Mouse (Mus musculus): Measurements from ENCODE around the gene Nr2f6. TPM values are rescaled to one million over a fixed set of nuclear protein-coding genes. Genes with fewer than 3 reads are reported as not detected.
A peak's percentile ranks its signal among the peaks of the same experiment; 100 is the strongest.

The Nr2f6 gene
- polyA plus RNA-seq, 1 experiment from 2014 or later: 68.9 TPM

DNA sequence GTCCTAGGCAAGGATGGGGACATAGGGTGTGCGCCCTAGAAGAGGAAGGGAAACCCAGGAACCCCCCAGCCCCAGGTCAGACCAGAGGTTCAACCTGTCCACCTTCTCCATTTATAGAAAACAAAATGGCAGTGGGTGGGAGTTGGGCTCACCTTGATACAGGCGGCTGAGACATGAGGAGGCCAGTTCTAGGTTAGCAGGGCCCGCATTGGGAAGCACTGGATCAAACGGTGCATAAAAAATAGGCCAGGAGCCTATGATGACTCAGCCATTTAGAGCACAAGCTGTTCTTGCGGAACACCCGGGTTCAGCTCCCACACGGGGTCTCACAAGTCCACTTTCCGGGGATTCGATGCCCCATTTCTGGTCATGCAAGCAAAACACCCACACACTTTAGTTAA, 23.2 kb upstream of the Nr2f6 start:
- DNase-seq (ENCODE audit: low spot score) (no peak), ATAC-seq (ENCODE audit: insufficient number of reproducible peaks, low FRiP score, low TSS enrichment, low read depth) (no peak)
- 87% methylated on average over 9 of the region's 9 CpGs for WGBS
- Histone ChIP-seq H3K36me3 (ENCODE audit: control insufficient read depth, insufficient read depth, low read length) (peaks cover 10% of the 10 kb centered on the region; the same call in 1 of the 2 replicates), H3K9ac (ENCODE audit: low read length) (no peak overlapping the region), H3K4me3 (ENCODE audit: low read depth, low read length) (0 out of 2 replicates have a peak overlapping the region, but pooled peaks have one; percentile 81), H3K4me2 (ENCODE audit: low read depth, severe bottlenecking) (peak overlapping the region; percentile 93; the same call in 1 of the 2 replicates), H3K27me3 (ENCODE audit: control insufficient read depth, insufficient read depth, low read length) (no peaks in the 10 kb centered on the region), H3K27ac (replicated peaks; ENCODE audit: low read depth, low read length) (no peak overlapping the region), H3K4me1 (ENCODE audit: control insufficient read depth, insufficient read depth, low read length) (peaks cover 4% of the 10 kb centered on the region; the same call in 1 of the 2 replicates), H3K9me3 (ENCODE audit: control insufficient read depth, low read length) (no peaks in the 10 kb centered on the region)

DNA sequence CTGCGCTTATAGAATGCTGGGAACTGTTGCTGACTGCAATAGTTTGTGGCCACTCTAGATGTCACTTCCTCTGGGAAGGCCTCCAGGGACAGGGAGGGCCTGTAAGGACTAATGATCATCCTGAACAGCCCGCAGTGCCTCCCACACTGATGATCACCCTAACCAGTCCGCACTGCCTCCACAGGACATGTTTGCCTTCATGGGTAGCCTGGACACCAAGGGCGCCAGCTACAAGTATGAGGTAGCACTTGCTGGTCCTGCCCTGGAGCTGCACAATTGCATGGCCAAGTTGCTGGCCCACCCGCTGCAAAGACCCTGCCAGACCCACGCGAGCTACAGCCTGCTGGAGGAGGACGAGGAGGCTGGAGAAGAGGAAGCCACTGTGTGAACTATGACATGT, 22.3 kb upstream of the Nr2f6 start:
- Histone ChIP-seq H3K4me3 (ENCODE audit: low read depth, low read length) (no peak overlapping the region), H3K36me3 (ENCODE audit: control insufficient read depth, insufficient read depth, low read length) (peaks cover 7% of the 10 kb centered on the region; the same call in 1 of the 2 replicates), H3K9me3 (ENCODE audit: control insufficient read depth, low read length) (no peaks in the 10 kb centered on the region), H3K27me3 (ENCODE audit: control insufficient read depth, insufficient read depth, low read length) (no peaks in the 10 kb centered on the region), H3K9ac (ENCODE audit: low read length) (no peak overlapping the region), H3K4me2 (ENCODE audit: low read depth, severe bottlenecking) (no peak overlapping the region), H3K4me1 (ENCODE audit: control insufficient read depth, insufficient read depth, low read length) (peaks cover 4% of the 10 kb centered on the region; the same call in 1 of the 2 replicates), H3K27ac (replicated peaks; ENCODE audit: low read depth, low read length) (no peak overlapping the region)
- 93% methylated on average over 8 of the region's 8 CpGs for WGBS
- DNase-seq (ENCODE audit: low spot score) (no peak), ATAC-seq (ENCODE audit: insufficient number of reproducible peaks, low FRiP score, low TSS enrichment, low read depth) (no peak)

DNA sequence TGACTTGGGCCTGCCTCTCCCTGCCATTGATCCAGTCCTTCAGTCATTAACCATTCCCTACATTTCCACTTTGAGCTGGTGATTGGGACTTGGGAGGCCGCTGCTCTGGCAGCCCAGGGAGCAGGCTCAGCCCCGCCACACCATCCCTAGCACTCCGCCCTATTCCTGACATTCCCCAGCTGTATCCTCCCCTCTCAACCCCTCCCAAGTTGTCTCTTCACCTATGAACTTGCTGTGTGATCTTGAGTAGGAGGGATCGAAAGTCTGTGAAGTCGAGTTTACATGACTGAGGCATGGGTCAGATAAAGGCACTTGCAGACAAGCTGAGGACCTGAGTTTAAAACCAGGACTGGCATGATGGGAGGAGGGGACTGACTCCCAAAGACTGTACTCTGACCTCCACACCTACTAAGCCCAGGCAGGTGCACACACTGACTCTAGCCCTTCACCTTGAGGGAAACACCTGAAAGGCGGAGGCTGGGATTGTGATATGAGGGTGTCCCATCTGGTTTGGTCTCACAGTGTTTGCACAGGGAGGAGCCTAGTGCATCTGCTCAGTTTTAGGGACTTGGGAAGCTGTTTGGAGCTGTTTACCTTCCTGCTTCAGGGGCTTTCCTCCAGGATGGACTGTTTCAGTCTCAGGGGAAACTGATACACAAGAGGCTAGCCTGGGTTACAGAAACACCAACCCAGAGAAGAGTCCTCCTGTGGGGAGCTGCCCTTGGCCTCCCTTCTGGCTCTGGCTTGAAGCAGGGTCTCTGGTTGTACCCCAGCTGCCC, 21.5 kb upstream of the Nr2f6 start:
- H3K9me3 ChIP-seq (ENCODE audit: control insufficient read depth, low read length): no peaks in the 10 kb centered on the region
- H3K27me3 ChIP-seq (ENCODE audit: control insufficient read depth, insufficient read depth, low read length): no peaks in the 10 kb centered on the region
- H3K9ac ChIP-seq (ENCODE audit: low read length): no peak overlapping the region
- peaks cover 4% of the 10 kb centered on the region; the same call in 1 of the 2 replicates for H3K4me1 ChIP-seq (ENCODE audit: control insufficient read depth, insufficient read depth, low read length)
- no peak overlapping the region for H3K4me2 ChIP-seq (ENCODE audit: low read depth, severe bottlenecking)
- H3K4me3 ChIP-seq (ENCODE audit: low read depth, low read length): no peak overlapping the region
- no peak for DNase-seq (ENCODE audit: low spot score)
- peaks cover 6% of the 10 kb centered on the region; the same call in 1 of the 2 replicates for H3K36me3 ChIP-seq (ENCODE audit: control insufficient read depth, insufficient read depth, low read length)
- 84% methylated on average over 6 of the region's 6 CpGs for WGBS
- H3K27ac ChIP-seq (replicated peaks; ENCODE audit: low read depth, low read length): no peak overlapping the region
- no peak for ATAC-seq (ENCODE audit: insufficient number of reproducible peaks, low FRiP score, low TSS enrichment, low read depth)

DNA sequence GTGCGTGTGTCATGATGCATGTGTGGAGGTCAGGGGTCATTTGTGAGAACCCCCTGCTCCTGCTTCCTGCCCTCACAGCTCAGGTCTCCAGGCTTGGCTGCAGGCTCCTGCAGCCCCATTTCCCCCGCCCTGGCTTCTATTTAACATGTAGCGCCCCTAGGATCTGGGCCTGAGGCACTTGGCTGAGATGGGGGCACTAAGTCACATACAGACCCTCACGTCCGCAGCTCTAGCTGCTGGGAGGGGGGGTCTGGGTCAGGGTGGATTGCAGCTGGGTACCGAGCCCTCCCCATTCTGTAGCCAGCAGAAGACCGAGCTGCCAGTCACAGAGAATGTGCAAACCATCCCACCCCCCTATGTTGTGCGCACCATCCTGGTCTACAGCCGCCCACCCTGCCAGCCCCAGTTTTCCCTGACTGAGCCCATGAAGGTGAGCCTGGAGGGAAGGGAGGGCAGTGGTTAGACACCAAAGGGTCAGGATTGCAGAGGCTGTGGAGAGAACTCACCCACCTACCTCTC, 20.7 kb upstream of the Nr2f6 start:
- no peak for DNase-seq (ENCODE audit: low spot score)
- H3K36me3 ChIP-seq (ENCODE audit: control insufficient read depth, insufficient read depth, low read length): peaks cover 4% of the 10 kb centered on the region; the same call in 1 of the 2 replicates

DNA sequence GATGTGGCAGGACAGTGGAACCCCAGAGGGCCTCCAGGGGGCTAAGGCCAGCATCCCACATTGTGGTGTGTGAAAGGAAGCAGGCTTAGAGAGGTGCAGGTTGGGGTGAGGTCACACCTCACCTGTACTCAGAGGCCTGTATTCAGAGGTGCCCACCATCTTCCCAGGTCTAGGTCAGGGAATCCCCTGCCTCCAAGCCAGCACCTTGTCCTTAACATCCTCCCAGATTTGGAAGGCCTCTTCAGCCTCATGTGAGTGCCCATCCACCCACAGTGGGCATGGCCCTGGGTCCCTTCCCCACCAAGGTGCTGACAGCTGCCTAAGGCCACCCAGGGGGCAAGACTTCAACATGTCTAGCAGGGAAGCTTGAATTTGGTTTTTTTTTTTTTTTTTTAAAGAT, 19.7 kb upstream of the Nr2f6 start:
- H3K4me2 ChIP-seq (ENCODE audit: low read depth, severe bottlenecking): no peak overlapping the region
- peaks cover 4% of the 10 kb centered on the region; the same call in 1 of the 2 replicates for H3K36me3 ChIP-seq (ENCODE audit: control insufficient read depth, insufficient read depth, low read length)

More for the DNA sequence above, 20.7 kb upstream of the Nr2f6 start:
- Histone ChIP-seq H3K9me3 (ENCODE audit: control insufficient read depth, low read length) (no peaks in the 10 kb centered on the region), H3K27ac (replicated peaks; ENCODE audit: low read depth, low read length) (no peak overlapping the region), H3K4me2 (ENCODE audit: low read depth, severe bottlenecking) (no peak overlapping the region), H3K4me1 (ENCODE audit: control insufficient read depth, insufficient read depth, low read length) (peaks cover 6% of the 10 kb centered on the region; the same call in 1 of the 2 replicates), H3K27me3 (ENCODE audit: control insufficient read depth, insufficient read depth, low read length) (no peaks in the 10 kb centered on the region), H3K9ac (ENCODE audit: low read length) (no peak overlapping the region), H3K4me3 (ENCODE audit: low read depth, low read length) (no peak overlapping the region)
- 89% methylated on average over 9 of the region's 9 CpGs for WGBS
- no peak for ATAC-seq (ENCODE audit: insufficient number of reproducible peaks, low FRiP score, low TSS enrichment, low read depth)

DNA sequence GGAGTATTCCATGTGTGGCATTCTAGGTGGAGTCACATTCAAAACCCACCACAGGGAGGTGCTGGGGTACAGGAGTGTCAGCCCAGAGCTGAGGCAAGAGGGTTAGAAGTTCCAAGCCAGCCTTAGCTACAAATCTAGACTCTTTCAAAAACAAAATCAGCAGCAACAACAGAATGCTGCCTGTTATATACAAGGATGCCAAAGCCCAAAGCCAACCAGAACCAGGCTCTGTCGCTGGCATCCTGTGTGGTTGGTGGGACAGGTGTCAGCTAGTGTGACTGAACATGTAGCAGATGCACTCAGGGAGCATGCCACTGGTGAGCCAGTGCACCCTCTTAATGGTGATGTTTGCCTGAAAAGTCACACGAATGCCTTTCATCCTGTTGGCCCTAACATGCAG, 19.1 kb upstream of the Nr2f6 start:
- 92% methylated on average over 2 of the region's 2 CpGs for WGBS
- no peak for ATAC-seq (ENCODE audit: insufficient number of reproducible peaks, low FRiP score, low TSS enrichment, low read depth)
- Histone ChIP-seq H3K9ac (ENCODE audit: low read length) (no peak overlapping the region), H3K4me1 (ENCODE audit: control insufficient read depth, insufficient read depth, low read length) (0 out of 2 replicates have a peak, but pooled peaks cover 4% of the 10 kb centered on the region), H3K27me3 (ENCODE audit: control insufficient read depth, insufficient read depth, low read length) (no peaks in the 10 kb centered on the region), H3K27ac (replicated peaks; ENCODE audit: low read depth, low read length) (no peak overlapping the region), H3K9me3 (ENCODE audit: control insufficient read depth, low read length) (no peaks in the 10 kb centered on the region), H3K4me3 (ENCODE audit: low read depth, low read length) (no peak overlapping the region), H3K4me2 (ENCODE audit: low read depth, severe bottlenecking) (no peak overlapping the region), H3K36me3 (ENCODE audit: control insufficient read depth, insufficient read depth, low read length) (peaks cover 4% of the 10 kb centered on the region; the same call in 1 of the 2 replicates)
- no peak for DNase-seq (ENCODE audit: low spot score)

More for the DNA sequence above, 19.7 kb upstream of the Nr2f6 start:
- Histone ChIP-seq H3K4me1 (ENCODE audit: control insufficient read depth, insufficient read depth, low read length) (peaks cover 6% of the 10 kb centered on the region; the same call in 1 of the 2 replicates), H3K4me3 (ENCODE audit: low read depth, low read length) (no peak overlapping the region), H3K9me3 (ENCODE audit: control insufficient read depth, low read length) (no peaks in the 10 kb centered on the region), H3K27ac (replicated peaks; ENCODE audit: low read depth, low read length) (no peak overlapping the region), H3K27me3 (ENCODE audit: control insufficient read depth, insufficient read depth, low read length) (no peaks in the 10 kb centered on the region), H3K9ac (ENCODE audit: low read length) (no peak overlapping the region)
- no peak for DNase-seq (ENCODE audit: low spot score)
- ATAC-seq (ENCODE audit: insufficient number of reproducible peaks, low FRiP score, low TSS enrichment, low read depth): no peak

DNA sequence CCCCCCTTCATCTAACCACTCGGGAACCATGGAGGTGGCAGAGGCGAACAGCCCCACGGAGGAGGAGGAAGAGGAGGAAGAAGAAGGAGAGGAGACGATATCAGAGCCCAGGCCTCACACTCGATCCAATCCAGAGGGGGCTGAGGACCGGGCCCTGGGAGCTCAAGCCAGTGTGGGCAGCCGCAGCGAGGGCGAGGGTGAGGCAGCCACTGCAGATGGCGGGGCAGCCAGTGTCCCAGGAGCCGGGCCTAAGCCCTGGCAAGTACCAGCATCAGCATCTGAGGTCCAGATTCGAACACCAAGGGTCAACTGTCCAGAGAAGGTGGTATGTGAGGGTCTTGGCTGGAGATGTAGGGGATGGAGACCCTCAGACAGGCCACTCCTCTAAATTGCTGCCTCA, 15.9 kb upstream of the Nr2f6 start:
- Histone ChIP-seq H3K27me3 (ENCODE audit: control insufficient read depth, insufficient read depth, low read length) (no peaks in the 10 kb centered on the region), H3K4me1 (ENCODE audit: control insufficient read depth, insufficient read depth, low read length) (0 out of 2 replicates have a peak, but pooled peaks cover 4% of the 10 kb centered on the region), H3K4me2 (ENCODE audit: low read depth, severe bottlenecking) (peak overlapping the region; percentile 71), H3K4me3 (ENCODE audit: low read depth, low read length) (peak overlapping the region; percentile 79), H3K36me3 (ENCODE audit: control insufficient read depth, insufficient read depth, low read length) (peaks cover 4% of the 10 kb centered on the region; the same call in 1 of the 2 replicates), H3K27ac (replicated peaks; ENCODE audit: low read depth, low read length) (no peak overlapping the region), H3K9me3 (ENCODE audit: control insufficient read depth, low read length) (no peaks in the 10 kb centered on the region; the same call in 1 of the 2 replicates), H3K9ac (ENCODE audit: low read length) (no peak overlapping the region)
- DNase-seq (ENCODE audit: low spot score) (no peak), ATAC-seq (ENCODE audit: insufficient number of reproducible peaks, low FRiP score, low TSS enrichment, low read depth) (no peak)
- WGBS: 87% methylated on average over 12 of the region's 12 CpGs

DNA sequence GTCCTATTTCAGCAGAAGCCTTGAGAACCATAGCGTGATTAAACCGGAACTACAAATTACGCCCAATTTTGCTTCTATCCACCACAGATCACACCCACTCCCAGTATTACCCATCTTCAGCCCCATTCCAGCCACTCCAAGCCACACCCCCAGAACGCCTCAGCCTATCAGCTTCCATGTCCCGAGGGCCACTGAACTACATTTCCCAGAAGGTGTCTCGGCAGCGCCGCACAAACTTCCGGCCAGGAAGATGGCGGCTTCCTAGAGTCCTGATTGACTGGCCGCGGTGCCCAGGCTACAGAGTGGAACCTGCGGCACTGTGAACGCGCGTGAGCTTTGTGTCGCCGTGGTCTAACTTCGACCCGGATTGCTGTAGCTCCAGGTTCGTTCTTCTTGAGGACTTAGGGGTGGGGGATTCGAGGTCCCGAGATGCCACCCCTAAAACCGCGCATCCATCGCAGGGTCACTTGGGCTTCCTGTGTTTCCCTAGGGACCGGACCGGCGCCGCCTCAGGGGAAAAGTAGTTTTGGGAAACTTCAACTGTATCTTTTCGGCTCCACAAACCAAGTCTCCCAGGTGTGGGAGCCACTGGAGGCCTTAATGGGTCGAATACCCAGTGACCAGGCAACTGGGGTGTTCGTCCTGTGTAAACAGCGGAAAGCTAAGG, 15.0 kb upstream of the Nr2f6 start, which contains the start of gene Babam1:
Gene Babam1 (plus strand): TSS at position 223 of the 667 bp plus-strand sequence.
- no peaks in the 10 kb centered on the region; the same call in 1 of the 2 replicates for H3K9me3 ChIP-seq (ENCODE audit: control insufficient read depth, low read length)
- H3K9ac ChIP-seq (ENCODE audit: low read length): peak within 1 kb of the TSS; percentile 62
- DNase-seq (ENCODE audit: low spot score): peak; percentile 89
- H3K4me2 ChIP-seq (ENCODE audit: low read depth, severe bottlenecking): peak within 1 kb of the TSS; percentile 71
- 0 out of 2 replicates have a peak, but pooled peaks cover 4% of the 10 kb centered on the region for H3K4me1 ChIP-seq (ENCODE audit: control insufficient read depth, insufficient read depth, low read length)
- H3K36me3 ChIP-seq (ENCODE audit: control insufficient read depth, insufficient read depth, low read length): peaks cover 4% of the 10 kb centered on the region; the same call in 1 of the 2 replicates
- WGBS: under 1% methylated on average over 34 of the region's 34 CpGs
- H3K27ac ChIP-seq (replicated peaks; ENCODE audit: low read depth, low read length): no peak within 1 kb of the TSS
- peak within 1 kb of the TSS; percentile 79 for H3K4me3 ChIP-seq (ENCODE audit: low read depth, low read length)
- peak; percentile 91 for ATAC-seq (ENCODE audit: insufficient number of reproducible peaks, low FRiP score, low TSS enrichment, low read depth)
- H3K27me3 ChIP-seq (ENCODE audit: control insufficient read depth, insufficient read depth, low read length): no peaks in the 10 kb centered on the region

All from limb, embryonic 11.5 days (tissue).